Mouse (Mus musculus): ENCODE results near the gene Myom1.

DNA sequence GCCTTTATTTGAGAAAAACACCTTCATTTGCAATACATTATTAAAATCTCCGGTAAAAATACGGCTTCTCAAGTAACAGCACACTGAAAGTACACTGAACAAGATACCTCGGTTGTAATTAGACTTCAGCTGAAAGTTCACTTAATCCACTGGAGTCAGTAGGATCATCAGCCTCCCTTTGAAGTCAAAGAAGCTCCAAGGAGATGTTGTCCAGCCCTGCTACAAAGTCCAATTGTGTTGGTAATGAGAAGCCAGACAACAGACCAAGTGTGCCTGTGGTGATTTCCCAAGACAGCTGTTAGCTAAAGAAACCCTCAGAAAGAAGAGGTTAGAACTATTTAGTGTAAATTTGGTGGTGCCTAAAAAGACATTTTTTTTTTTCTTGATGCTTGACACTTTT, 92.0 kb downstream of the Myom1 start:
- TF ChIP-seq CTCF (conservative IDR thresholded peaks at IDR 0.05; ENCODE audit: low read length) = no peak
- TF ChIP-seq POU5F1 (IDR thresholded peaks at IDR 0.05; ENCODE audit: borderline replicate concordance, low read length) = no peak
- TF ChIP-seq NANOG (IDR thresholded peaks at IDR 0.05; ENCODE audit: borderline replicate concordance, low read length) = no peak
